Mouse (Mus musculus): Measurements from ENCODE around the gene Asb5. TPM values are rescaled to one million over a fixed set of nuclear protein-coding genes. Genes with fewer than 3 reads are reported as not detected.

The Asb5 gene
- 75.4 and 88.0 TPM in 2 replicates for polyA plus RNA-seq (2015; fragmentation: Nextera tagmentation; extraction: Ambion mirVana)

GRCm38 (mm10) chr8:54529382-54530296 lies at the start of gene Asb5, which contains the start of gene Spcs3:
Asb5 (plus strand) TSS chr8:54529580.
Spcs3 (minus strand) TSS chr8:54529998.

DNA sequence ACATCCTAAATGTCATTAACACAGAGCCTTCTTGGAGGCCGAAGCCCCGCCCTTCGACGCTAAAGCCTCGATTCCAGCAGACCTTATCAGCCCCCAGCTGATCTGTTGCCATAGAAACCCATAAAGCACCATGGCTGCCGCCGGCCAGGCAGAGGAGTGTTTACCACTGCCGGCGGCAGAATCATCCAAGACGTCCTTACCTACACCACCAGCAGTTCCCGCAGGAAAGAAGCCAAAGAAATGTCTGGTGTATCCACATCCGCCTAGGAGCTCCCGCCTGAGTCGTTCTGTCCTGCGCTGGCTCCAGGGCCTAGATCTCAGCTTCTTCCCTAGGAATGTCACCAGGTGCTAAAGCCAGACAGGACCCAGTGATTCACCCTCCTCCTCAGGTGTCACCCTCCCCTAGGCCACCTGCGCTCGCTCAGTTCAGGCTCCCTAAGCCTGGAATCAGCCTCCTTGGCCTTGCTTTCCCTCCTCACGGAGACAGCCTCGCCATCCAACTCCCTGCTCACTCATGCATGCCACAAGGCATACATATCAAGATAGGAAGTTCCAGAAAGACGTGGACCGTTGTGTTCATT lies 71.4 kb downstream of the Asb5 start, which contains the start of gene Spata4:
Gene Spata4, plus strand, starts transcription at position 111 of the 581 bp plus-strand sequence.

Other genes with a start within 250 kb of the Asb5 start
- 43.0 and 44.2 TPM in 2 replicates for gene Spcs3, start 418 bp downstream of the Asb5 start, polyA plus RNA-seq (2015; fragmentation: Nextera tagmentation; extraction: Ambion mirVana)
- not detected in 2 replicates for gene Spata4, start 71.2 kb downstream of the Asb5 start, polyA plus RNA-seq (2015; fragmentation: Nextera tagmentation; extraction: Ambion mirVana)

All from skeletal muscle tissue, postnatal 0 days (tissue).